Mouse (Mus musculus) B cell, adult 2 months (primary cell): Measurements from ENCODE around the gene Mul1.

Source experiments
- DNase-seq, 2 experiments: peaks; one replicate each; pipeline ENCODE4 v3.0.0; 2022

Gene Mul1

GRCm38 (mm10) chr4:138462971-138463831, 28.7 kb downstream of the Mul1 start:
- no peak for DNase-seq

GRCm38 (mm10) chr4:138463832-138464487, 29.5 kb downstream of the Mul1 start:
- peak; percentile 68 to 71 for DNase-seq

- peak; percentile 27 to 30 for DNase-seq
Measured at GRCm38 (mm10) chr4:138464667-138465353, 30.3 kb downstream of the Mul1 start.

GRCm38 (mm10) chr4:138465446-138465845, 31.0 kb downstream of the Mul1 start:
- no peak for DNase-seq

- DNase-seq: no peak
Measured at GRCm38 (mm10) chr4:138466690-138467089, 32.2 kb downstream of the Mul1 start.

GRCm38 (mm10) chr4:138467451-138467850, 33.0 kb downstream of the Mul1 start:
- no peak for DNase-seq

- no peak for DNase-seq
Measured at GRCm38 (mm10) chr4:138469080-138469479, 34.6 kb downstream of the Mul1 start.

DNA sequence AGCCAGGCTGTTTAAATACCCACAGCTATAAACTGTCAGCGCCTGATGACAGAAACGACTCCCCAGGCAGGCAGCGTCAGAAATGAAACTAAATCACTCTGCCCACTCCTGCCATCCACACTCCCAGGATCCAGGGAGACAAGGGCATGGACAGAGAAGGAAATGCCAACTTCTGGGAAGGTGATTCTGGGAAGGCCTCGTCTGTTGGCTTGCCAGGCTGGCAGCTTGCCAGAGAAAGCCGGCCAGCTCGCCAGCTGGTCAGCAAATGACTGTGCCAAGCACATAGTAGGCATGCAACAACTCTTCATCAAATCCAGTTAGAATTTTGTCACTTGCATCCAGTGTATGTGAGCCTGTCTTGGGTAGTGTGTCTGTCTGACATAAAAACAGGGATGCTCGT, 36.8 kb downstream of the Mul1 start:
- DNase-seq: no peak

- no peak for DNase-seq
Measured at GRCm38 (mm10) chr4:138479595-138479994, 45.1 kb downstream of the Mul1 start.

DNA sequence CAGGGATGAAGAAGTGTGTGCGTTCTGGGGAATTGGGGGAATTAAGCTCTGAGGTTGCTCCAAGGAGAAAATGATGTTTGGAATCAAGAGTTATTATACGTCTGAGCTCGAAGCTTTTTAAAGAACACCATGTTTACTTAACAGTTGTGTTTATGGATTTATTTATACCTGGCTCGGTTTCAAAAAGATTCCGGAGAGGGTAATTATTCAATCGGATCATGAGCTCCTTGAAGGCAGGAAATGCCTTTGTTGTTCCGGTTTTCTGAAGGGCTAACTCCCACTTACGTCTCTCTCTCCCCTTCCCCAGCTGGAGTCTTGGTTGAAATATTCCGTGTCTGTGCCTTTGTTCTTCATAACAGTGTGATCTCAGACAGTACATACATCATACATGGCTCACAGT, 46.5 kb downstream of the Mul1 start:
- DNase-seq: no peak

- no peak for DNase-seq
Measured at GRCm38 (mm10) chr4:138482721-138483120, 48.2 kb downstream of the Mul1 start.

DNA sequence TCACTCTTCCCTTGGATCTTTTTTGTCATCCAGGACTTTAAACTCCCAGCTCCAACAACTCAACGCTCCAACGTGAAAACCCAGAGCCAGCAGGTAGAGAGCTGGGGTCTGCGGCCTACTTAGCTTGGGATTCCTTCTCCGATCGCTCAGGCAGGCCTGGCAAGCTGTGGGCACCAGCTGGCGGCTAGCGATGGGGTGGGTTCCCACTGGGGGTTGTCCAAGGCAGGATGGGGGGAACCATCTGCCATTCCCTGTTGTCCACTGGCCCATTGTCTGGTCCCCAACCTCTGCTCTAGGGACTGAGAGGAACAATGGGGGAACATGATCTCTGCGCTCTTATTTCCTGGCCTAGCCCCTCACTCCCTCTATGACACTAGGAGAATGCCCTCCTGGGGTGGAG, 53.8 kb downstream of the Mul1 start:
- no peak for DNase-seq

- no peak for DNase-seq
Measured at GRCm38 (mm10) chr4:138491088-138491487, 56.6 kb downstream of the Mul1 start.
